Mouse (Mus musculus): Measurements from ENCODE around the gene Edrf1.

DNA sequence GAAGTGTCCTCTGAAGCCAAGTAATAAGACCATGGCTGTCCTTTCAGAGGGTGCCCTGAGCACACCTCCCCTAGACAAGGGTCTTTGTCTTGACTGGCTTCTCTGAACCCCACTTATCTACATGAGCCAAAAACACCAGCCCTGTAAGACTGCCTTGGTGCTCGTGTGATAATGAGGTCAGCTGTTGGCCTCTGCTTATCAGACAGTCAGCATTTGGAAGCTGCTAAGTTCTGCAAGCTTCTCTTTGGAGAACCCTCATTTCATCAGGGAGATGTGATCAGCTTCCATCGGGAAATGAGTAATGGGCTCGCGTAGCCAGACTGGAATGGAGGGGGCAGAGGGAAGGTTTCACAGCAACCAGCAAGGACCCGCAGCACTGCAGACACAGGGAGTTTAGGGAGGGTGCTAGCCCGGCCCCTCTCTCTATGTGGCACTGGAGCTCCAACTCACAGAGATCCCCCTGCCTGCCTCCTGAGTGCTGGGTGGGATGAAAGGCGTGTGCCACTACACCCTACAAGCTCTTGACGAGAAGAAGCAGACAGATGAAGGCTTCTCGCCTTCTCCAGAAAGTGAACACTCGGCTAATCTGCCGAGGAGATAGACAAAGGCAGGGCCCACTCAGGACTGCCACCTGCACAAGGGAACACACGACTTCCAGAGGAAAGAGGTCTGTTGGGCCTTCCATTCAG, 60.8 kb downstream of the Edrf1 start:
- TF ChIP-seq POLR2A (IDR thresholded peaks at IDR 0.05; ENCODE audit: insufficient read depth, low read depth, low read length) = no peak
- TF ChIP-seq EP300 (IDR thresholded peaks at IDR 0.05; ENCODE audit: insufficient read depth, low read depth, low read length) = no peak
